Comparison of ENCODE assay signal across 20 mouse cellular contexts in the genomic region with DNA sequence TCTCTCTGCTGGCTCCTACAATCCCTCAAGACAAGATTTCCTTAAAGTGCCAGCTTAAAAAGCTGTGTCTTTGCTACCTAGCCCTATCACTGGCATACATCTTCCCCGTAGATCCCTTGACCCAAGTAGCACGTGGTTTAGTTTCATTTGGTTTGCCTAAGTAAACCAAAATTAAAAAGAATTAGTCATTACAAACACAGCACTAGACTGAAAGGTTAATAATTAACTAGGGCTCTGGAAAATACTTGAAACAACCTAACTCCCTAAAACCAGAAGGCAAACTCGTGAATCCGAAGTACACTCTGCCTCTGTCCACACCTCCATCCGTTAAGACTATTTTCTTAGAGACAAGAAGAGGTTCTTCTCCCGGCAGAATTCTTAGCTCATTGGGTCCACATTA. TPM values are rescaled to one million over a fixed set of nuclear protein-coding genes. Genes with fewer than 3 reads are reported as not detected.
DNase-seq lines count a peak whose midpoint lies in the region; ATAC-seq and TF ChIP-seq lines count a peak whose summit lies in the region.
"Had no signal": no experiment of that assay in that cellular context is flagged by ENCODE, and none has a peak within 500 bp of the region (broad histone marks: within the 10 kb centered on the region; RNA-seq: fewer than 3 reads in every experiment).

No protein-coding gene starts in this region.

- no peak overlapping the region for H3K27ac ChIP-seq in kidney, embryonic 14.5 days (ENCODE audit: low read depth, low read length)
- no peak overlapping the region for H3K27ac ChIP-seq in liver, adult 2 months (replicated peaks; ENCODE audit: insufficient read depth, low read depth, low read length)
- H3K27ac ChIP-seq in liver, embryonic 12.5 days = no peak overlapping the region
- H3K27ac ChIP-seq in hindbrain, embryonic 12.5 days = no peak overlapping the region
- H3K27ac ChIP-seq: embryonic facial prominence, embryonic 13.5 days; forebrain, embryonic 12.5 days; heart, embryonic 10.5 days; heart, embryonic 15.5 days had no signal

- H3K4me2 ChIP-seq in kidney, embryonic 14.5 days (replicated peaks; ENCODE audit: low read depth, low read length) = no peak overlapping the region
- H3K4me2 ChIP-seq in liver, embryonic 12.5 days = no peak overlapping the region; the same call in 1 of the 2 replicates
- no peak overlapping the region for H3K4me2 ChIP-seq in hindbrain, embryonic 12.5 days (replicated peaks)
- H3K4me2 ChIP-seq: embryonic facial prominence, embryonic 13.5 days; forebrain, embryonic 12.5 days; heart, embryonic 15.5 days had no signal

- H3K27me3 ChIP-seq in kidney, embryonic 14.5 days (ENCODE audit: control insufficient read depth, insufficient read depth, low read length) = no peaks in the 10 kb centered on the region
- no peaks in the 10 kb centered on the region for H3K27me3 ChIP-seq in liver, adult 2 months (ENCODE audit: control insufficient read depth, insufficient read depth, low read length)
- no peaks in the 10 kb centered on the region for H3K27me3 ChIP-seq in liver, embryonic 12.5 days (replicated peaks)
- H3K27me3 ChIP-seq in hindbrain, embryonic 12.5 days = no peaks in the 10 kb centered on the region
- H3K27me3 ChIP-seq: CH12.LX; embryonic facial prominence, embryonic 13.5 days; heart, embryonic 15.5 days had no signal

- ATAC-seq in kidney, embryonic 14.5 days (ENCODE audit: low FRiP score, low TSS enrichment) = no peak
- ATAC-seq in liver, embryonic 12.5 days = no peak
- ATAC-seq in hindbrain, embryonic 12.5 days (ENCODE audit: low FRiP score) = no peak

- no peak overlapping the region for H3K4me3 ChIP-seq in kidney, embryonic 14.5 days (ENCODE audit: low read length)
- H3K4me3 ChIP-seq in liver, adult 2 months (ENCODE audit: insufficient read depth, low read depth, low read length) = no peak overlapping the region
- H3K4me3 ChIP-seq in liver, embryonic 12.5 days = no peak overlapping the region
- no peak overlapping the region for H3K4me3 ChIP-seq in hindbrain, embryonic 12.5 days
- H3K4me3 ChIP-seq: embryonic facial prominence, embryonic 13.5 days; forebrain, embryonic 12.5 days; heart, embryonic 10.5 days; heart, embryonic 15.5 days had no signal

- no peak for TF ChIP-seq POLR2A in liver, adult 2 months (IDR thresholded peaks at IDR 0.05; ENCODE audit: extremely low read depth, insufficient read depth, low read length)

- peak; percentile 7 to 11 for DNase-seq in kidney, adult 8-10 months
- DNase-seq in liver, adult 2 months (ENCODE audit: extremely low read depth, low read depth, low spot score) = peak; percentile 93
- DNase-seq in lung, postnatal 36 days = peak; percentile 0
- no peak for DNase-seq in lung, postnatal 25 days (ENCODE audit: low spot score)
- DNase-seq in yolk sac, embryonic 10.5 days (ENCODE audit: low spot score) = peak; percentile 1
- DNase-seq: heart, adult 18-20 months; heart, postnatal 14 days had no signal

- no peak for TF ChIP-seq CTCF in liver, adult 2 months (IDR thresholded peaks at IDR 0.05; ENCODE audit: low read depth, low read length)

- H3K79me2 ChIP-seq in liver, adult 2 months (ENCODE audit: control insufficient read depth, insufficient read depth, low read length) = no peaks in the 10 kb centered on the region

- H3K9ac ChIP-seq in kidney, embryonic 14.5 days (ENCODE audit: low read depth, low read length) = no peak overlapping the region
- H3K9ac ChIP-seq in liver, adult 2 months (ENCODE audit: low read depth, low read length) = no peak overlapping the region
- H3K9ac ChIP-seq in liver, embryonic 12.5 days = no peak overlapping the region
- no peak overlapping the region for H3K9ac ChIP-seq in hindbrain, embryonic 12.5 days
- H3K9ac ChIP-seq: embryonic facial prominence, embryonic 13.5 days; forebrain, embryonic 12.5 days; heart, embryonic 15.5 days had no signal

- no peaks in the 10 kb centered on the region for H3K4me1 ChIP-seq in kidney, embryonic 14.5 days (ENCODE audit: control insufficient read depth, insufficient read depth, low read length)
- peaks cover 3% of the 10 kb centered on the region; the same call in 1 of the 2 replicates for H3K4me1 ChIP-seq in liver, adult 2 months (ENCODE audit: control insufficient read depth, insufficient read depth, low read length)
- no peaks in the 10 kb centered on the region for H3K4me1 ChIP-seq in liver, embryonic 12.5 days
- H3K4me1 ChIP-seq in hindbrain, embryonic 12.5 days = no peaks in the 10 kb centered on the region
- H3K4me1 ChIP-seq: embryonic facial prominence, embryonic 13.5 days; forebrain, embryonic 12.5 days; heart, embryonic 10.5 days; heart, embryonic 15.5 days had no signal

- H3K9me3 ChIP-seq in kidney, embryonic 14.5 days (ENCODE audit: control insufficient read depth, low read length) = no peaks in the 10 kb centered on the region
- no peaks in the 10 kb centered on the region for H3K9me3 ChIP-seq in liver, embryonic 12.5 days (replicated peaks)
- H3K9me3 ChIP-seq in hindbrain, embryonic 12.5 days (replicated peaks) = no peaks in the 10 kb centered on the region
- H3K9me3 ChIP-seq: embryonic facial prominence, embryonic 13.5 days; forebrain, embryonic 12.5 days; heart, embryonic 10.5 days; heart, embryonic 15.5 days had no signal

- 61% methylated on average over 6 of the region's 6 CpGs for whole genome bisulfite sequencing in kidney, embryonic 14.5 days
- WGBS in liver, adult 2 months = 15% methylated on average over 6 of the region's 6 CpGs
- 54% methylated on average over 6 of the region's 6 CpGs for WGBS in liver, embryonic 12.5 days (ENCODE audit: insufficient replicate concordance)
- 74% methylated on average over 6 of the region's 6 CpGs for WGBS in hindbrain, embryonic 12.5 days

- no peaks in the 10 kb centered on the region for H3K36me3 ChIP-seq in kidney, embryonic 14.5 days (ENCODE audit: control insufficient read depth, insufficient read depth, low read length)
- no peaks in the 10 kb centered on the region for H3K36me3 ChIP-seq in liver, adult 2 months (ENCODE audit: control insufficient read depth, insufficient read depth, low read length)
- no peaks in the 10 kb centered on the region for H3K36me3 ChIP-seq in liver, embryonic 12.5 days
- H3K36me3 ChIP-seq in hindbrain, embryonic 12.5 days = no peaks in the 10 kb centered on the region
- H3K36me3 ChIP-seq: embryonic facial prominence, embryonic 13.5 days; forebrain, embryonic 12.5 days; heart, embryonic 10.5 days; heart, embryonic 15.5 days had no signal

RNA-seq across cellular contexts. Expression of a gene that starts 41.4 kb away (rescaled TPM):
- not detected in 2 replicates for polyA plus RNA-seq in kidney, embryonic 14.5 days (2014; fragmentation: Nextera tagmentation; extraction: Ambion mirVana)
- not detected in 2 replicates for total RNA-seq in liver, adult 2 months (2014; rRNA removed)
- polyA plus RNA-seq in liver, adult 2 months (2012; rRNA removed) = not detected in 2 replicates
- not detected in 2 replicates for polyA plus RNA-seq in liver, embryonic 12.5 days (2016; fragmentation: Nextera tagmentation; extraction: Ambion mirVana)
- polyA plus RNA-seq in hindbrain, embryonic 12.5 days (2016; fragmentation: Nextera tagmentation; extraction: Ambion mirVana) = 1.3 and 1.4 TPM in 2 replicates
- total RNA-seq: adrenal gland, adult 2 months; adrenal gland, postnatal 25 days; CH12.LX; gastrocnemius, postnatal 10 days; gastrocnemius, postnatal 4 days; heart, adult 18-20 months; heart, postnatal 14 days; hematopoietic stem cell, adult 5-6 weeks had no signal
- polyA plus RNA-seq: adrenal gland, adult 2 months; embryonic facial prominence, embryonic 13.5 days; heart, embryonic 10.5 days; heart, embryonic 15.5 days had no signal
